Mouse (Mus musculus) liver, embryonic 14.5 days (tissue): Measurements from ENCODE around the gene Rps2.

ENCODE experiments used
- CTCF ChIP-seq: IDR thresholded peaks from 2 replicates; pipeline ENCODE4 v1.5.1; 2016; ENCODE audit warnings: antibody characterized with exemption, low read depth, control low read depth
- EP300 ChIP-seq: IDR thresholded peaks from 2 replicates; pipeline ENCODE4 v1.6.1; 2016; ENCODE audit warnings: antibody characterized with exemption, low read depth

DNA sequence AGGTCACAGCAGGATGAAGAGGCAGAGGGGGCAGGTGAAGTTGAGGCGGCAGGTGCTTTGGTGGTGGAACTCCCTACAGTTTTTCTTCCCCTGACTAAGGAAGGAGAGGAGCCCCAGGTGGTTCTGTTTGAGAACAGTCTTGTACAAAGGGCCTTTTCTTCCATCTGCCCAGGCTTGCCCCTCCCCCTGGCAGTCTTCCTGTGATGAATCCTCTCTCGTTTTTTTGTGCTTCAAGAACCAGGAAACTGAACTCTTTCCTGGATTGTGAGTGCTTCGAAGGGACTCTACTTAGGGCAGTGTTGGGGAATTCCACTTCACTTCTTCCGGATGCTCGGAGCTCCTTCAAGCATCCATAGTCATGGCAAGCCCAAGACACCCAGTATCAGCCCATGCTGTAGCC, 19.9 kb upstream of the Rps2 start:
- TF ChIP-seq CTCF = no peak
- no peak for TF ChIP-seq EP300
